Mouse (Mus musculus): Measurements from ENCODE around the gene Hectd2. TPM values are rescaled to one million over a fixed set of nuclear protein-coding genes. Genes with fewer than 3 reads are reported as not detected.

Gene Hectd2
- total and polyA plus RNA-seq, 3 experiments, result 0.12 to 2.0 TPM; not detected in 1

- no peaks in the 10 kb centered on the region for H3K36me3 ChIP-seq (ENCODE audit: control insufficient read depth in 1 of 2, insufficient read depth in 2 of 2, low read length in 2 of 2)
- no peaks in the 10 kb centered on the region; a peak in 1 of 4 replicates for H3K27me3 ChIP-seq (ENCODE audit: control insufficient read depth in 1 of 2, insufficient read depth in 2 of 2, low read length in 2 of 2)
- no peaks in the 10 kb centered on the region for H3K4me1 ChIP-seq (ENCODE audit: control insufficient read depth in 1 of 2, insufficient read depth in 2 of 2, low read length in 2 of 2)
- no peaks in the 10 kb centered on the region for H3K79me2 ChIP-seq (ENCODE audit: control insufficient read depth, insufficient read depth, low read length, poor library complexity)
- no peak overlapping the region for H3K27ac ChIP-seq (ENCODE audit: control insufficient read depth, low read depth, low read length)
- no peaks in the 10 kb centered on the region for H3K9me3 ChIP-seq (replicated peaks; ENCODE audit: insufficient read depth, low read length)
- H3K9ac ChIP-seq (ENCODE audit: control insufficient read depth, low read depth, low read length, poor library complexity, severe bottlenecking), result no peak overlapping the region
- DNase-seq (ENCODE audit: low read depth, low spot score), result no peak
- TF ChIP-seq MAFK (IDR thresholded peaks at IDR 0.05; ENCODE audit: borderline replicate concordance, low read depth, low read length) (no peak), CTCF (IDR thresholded peaks at IDR 0.05 in 2 of 3, conservative IDR thresholded peaks at IDR 0.05 in 1 of 3; ENCODE audit: control insufficient read depth in 1 of 3, insufficient read depth in 1 of 3, low read depth in 2 of 3, low read length in 3 of 3, poor library complexity in 1 of 3, severe bottlenecking in 1 of 3) (peak in 2 of 3 experiments; percentile 12 to 19; a peak in 2 of 6 replicates), MYC (IDR thresholded peaks at IDR 0.05; ENCODE audit: low read depth, low read length) (no peak), POLR2A (IDR thresholded peaks at IDR 0.05; ENCODE audit: control insufficient read depth in 1 of 2, insufficient read depth in 1 of 2, low read depth in 1 of 2, low read length in 2 of 2, poor library complexity in 1 of 2) (no peak)
- no peak overlapping the region for H3K4me3 ChIP-seq (ENCODE audit: control insufficient read depth in 1 of 2, insufficient read depth in 1 of 2, low read depth in 2 of 2, low read length in 2 of 2)
These were observed 31.1 kb downstream of the Hectd2 start for GRCm38 (mm10) chr19:36585505-36585904.

- Histone ChIP-seq H3K9ac (ENCODE audit: control insufficient read depth, low read depth, low read length, poor library complexity, severe bottlenecking) (no peak overlapping the region), H3K9me3 (replicated peaks; ENCODE audit: insufficient read depth, low read length) (no peaks in the 10 kb centered on the region), H3K36me3 (ENCODE audit: control insufficient read depth in 1 of 2, insufficient read depth in 2 of 2, low read length in 2 of 2) (no peaks in the 10 kb centered on the region), H3K27ac (ENCODE audit: control insufficient read depth, low read depth, low read length) (no peak overlapping the region), H3K4me3 (ENCODE audit: control insufficient read depth in 1 of 2, insufficient read depth in 1 of 2, low read depth in 2 of 2, low read length in 2 of 2) (no peak overlapping the region), H3K79me2 (ENCODE audit: control insufficient read depth, insufficient read depth, low read length, poor library complexity) (no peaks in the 10 kb centered on the region), H3K4me1 (ENCODE audit: control insufficient read depth in 1 of 2, insufficient read depth in 2 of 2, low read length in 2 of 2) (no peaks in the 10 kb centered on the region), H3K27me3 (ENCODE audit: control insufficient read depth in 1 of 2, insufficient read depth in 2 of 2, low read length in 2 of 2) (no peaks in the 10 kb centered on the region)
- TF ChIP-seq MXI1 (IDR thresholded peaks at IDR 0.05; ENCODE audit: low read depth, low read length), result no peak
- DNase-seq (ENCODE audit: low read depth, low spot score), result no peak
These were observed 40.0 kb downstream of the Hectd2 start for GRCm38 (mm10) chr19:36594409-36594808.

- DNase-seq (ENCODE audit: low read depth, low spot score), result no peak
- no peak for TF ChIP-seq MXI1 (IDR thresholded peaks at IDR 0.05; ENCODE audit: low read depth, low read length)
- TF ChIP-seq RAD21 (IDR thresholded peaks at IDR 0.05; ENCODE audit: low read depth, low read length), result no peak
- no peak for TF ChIP-seq TBP (IDR thresholded peaks at IDR 0.05; ENCODE audit: low read depth, low read length)
- TF ChIP-seq POLR2AphosphoS2 (IDR thresholded peaks at IDR 0.05; ENCODE audit: low read length), result no peak
- TF ChIP-seq MAX (IDR thresholded peaks at IDR 0.05; ENCODE audit: low read length), result no peak
- TF ChIP-seq ZKSCAN1 (IDR thresholded peaks at IDR 0.05; ENCODE audit: low read depth, low read length), result no peak
- no peak for TF ChIP-seq USF2 (IDR thresholded peaks at IDR 0.05; ENCODE audit: borderline replicate concordance in 1 of 2, insufficient read depth in 1 of 2, low read depth in 1 of 2, low read length in 2 of 2)
- no peak for TF ChIP-seq MAZ (IDR thresholded peaks at IDR 0.05; ENCODE audit: low read depth, low read length)
- TF ChIP-seq GABPA (IDR thresholded peaks at IDR 0.05; ENCODE audit: low read depth, low read length), result no peak
- no peak for TF ChIP-seq JUND (IDR thresholded peaks at IDR 0.05; ENCODE audit: low read depth, low read length)
- TF ChIP-seq SIN3A (IDR thresholded peaks at IDR 0.05; ENCODE audit: low read length), result no peak
- no peak for TF ChIP-seq UBTF (IDR thresholded peaks at IDR 0.05; ENCODE audit: borderline replicate concordance, insufficient read depth, low read depth, low read length)
- no peak for TF ChIP-seq BHLHE40 (IDR thresholded peaks at IDR 0.05; ENCODE audit: borderline replicate concordance, low read depth, low read length)
- TF ChIP-seq TAL1 (IDR thresholded peaks at IDR 0.05; ENCODE audit: low read length), result no peak
- TF ChIP-seq GATA1 (IDR thresholded peaks at IDR 0.05; ENCODE audit: low read depth, low read length), result no peak
- no peak for TF ChIP-seq MEF2A (IDR thresholded peaks at IDR 0.05; ENCODE audit: extremely low read depth, insufficient replicate concordance, low read depth, low read length, poor library complexity, severe bottlenecking)
- no peak overlapping the region for H3K4me3 ChIP-seq (ENCODE audit: control insufficient read depth in 1 of 2, insufficient read depth in 1 of 2, low read depth in 2 of 2, low read length in 2 of 2)
- H3K4me1 ChIP-seq (ENCODE audit: control insufficient read depth in 1 of 2, insufficient read depth in 2 of 2, low read length in 2 of 2), result no peaks in the 10 kb centered on the region
- no peaks in the 10 kb centered on the region for H3K9me3 ChIP-seq (replicated peaks; ENCODE audit: insufficient read depth, low read length)
- H3K9ac ChIP-seq (ENCODE audit: control insufficient read depth, low read depth, low read length, poor library complexity, severe bottlenecking), result no peak overlapping the region
- no peak overlapping the region for H3K27ac ChIP-seq (ENCODE audit: control insufficient read depth, low read depth, low read length)
- no peaks in the 10 kb centered on the region; a peak in 1 of 4 replicates for H3K27me3 ChIP-seq (ENCODE audit: control insufficient read depth in 1 of 2, insufficient read depth in 2 of 2, low read length in 2 of 2)
- H3K36me3 ChIP-seq (ENCODE audit: control insufficient read depth in 1 of 2, insufficient read depth in 2 of 2, low read length in 2 of 2), result no peaks in the 10 kb centered on the region
- H3K79me2 ChIP-seq (ENCODE audit: control insufficient read depth, insufficient read depth, low read length, poor library complexity), result no peaks in the 10 kb centered on the region
These were observed 47.4 kb downstream of the Hectd2 start for GRCm38 (mm10) chr19:36601869-36602268.
